In the genomic region with DNA sequence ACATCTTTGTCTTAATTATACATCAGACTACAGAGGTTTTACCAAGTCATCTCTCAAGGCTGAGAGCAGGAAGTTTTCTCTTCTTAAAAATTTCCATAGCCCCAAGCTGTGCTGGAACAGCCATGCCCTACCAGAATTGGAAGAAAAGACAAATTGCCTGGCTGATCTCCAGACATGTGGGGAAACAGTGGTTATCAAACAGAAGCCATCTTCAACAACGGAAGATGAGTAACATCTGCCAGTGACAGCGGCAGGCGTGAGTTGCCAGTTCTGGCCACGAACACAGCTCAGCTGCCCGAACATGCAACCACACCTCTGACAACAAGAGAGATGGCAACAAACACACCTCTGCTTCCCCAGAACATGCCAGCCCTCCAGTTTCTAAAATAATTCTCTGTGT, we compare ENCODE assay signal across 12 mouse cellular contexts. TPM values are rescaled to one million over a fixed set of nuclear protein-coding genes. Genes with fewer than 3 reads are reported as not detected.
DNase-seq lines count a peak whose midpoint lies in the region; ATAC-seq and TF ChIP-seq lines count a peak whose summit lies in the region.
"Had no signal": no experiment of that assay in that cellular context is flagged by ENCODE, and none has a peak within 500 bp of the region (broad histone marks: within the 10 kb centered on the region; RNA-seq: fewer than 3 reads in every experiment).

No protein-coding gene starts in this region.

- intact Hi-C loops in gastrocnemius, postnatal 14 days (cut with DNase I; ENCODE audit: low total_unique reads) = no loop called here
- intact Hi-C loops in left cerebral cortex, postnatal 4 days (cut with DNase I) = no loop called here

- peak; percentile 91 for DNase-seq in NIH3T3 (ENCODE audit: low read depth)
- peak; percentile 26 for DNase-seq in gastrocnemius, postnatal 14 days
- peak; percentile 39 to 58 for DNase-seq in kidney, postnatal 36 days
- no peak for DNase-seq in thymus, postnatal 14 days
- DNase-seq in left cerebral cortex, postnatal 4 days = no peak
- no peak for DNase-seq in cerebellum, adult 2 months
- DNase-seq: right cerebral cortex, postnatal 4 days; thymus, adult 2 months had no signal

- H3K4me2 ChIP-seq in intestine, embryonic 15.5 days (replicated peaks) = no peak overlapping the region
- no peak overlapping the region for H3K4me2 ChIP-seq in intestine, postnatal 0 days (replicated peaks; ENCODE audit: low read depth)
- H3K4me2 ChIP-seq: embryonic facial prominence, embryonic 15.5 days; liver, embryonic 12.5 days had no signal

- no peak for ATAC-seq in intestine, embryonic 15.5 days
- ATAC-seq in intestine, postnatal 0 days = no peak
- ATAC-seq: liver, embryonic 12.5 days had no signal

- no peak overlapping the region for H3K9ac ChIP-seq in intestine, embryonic 15.5 days
- no peak overlapping the region for H3K9ac ChIP-seq in intestine, postnatal 0 days (ENCODE audit: low read depth, low read length)
- H3K9ac ChIP-seq: embryonic facial prominence, embryonic 15.5 days; liver, embryonic 12.5 days had no signal

- no peaks in the 10 kb centered on the region for H3K36me3 ChIP-seq in intestine, embryonic 15.5 days
- H3K36me3 ChIP-seq in intestine, postnatal 0 days (ENCODE audit: control insufficient read depth, insufficient read depth) = no peaks in the 10 kb centered on the region
- H3K36me3 ChIP-seq: embryonic facial prominence, embryonic 15.5 days; liver, embryonic 12.5 days had no signal

- no peak for TF ChIP-seq CTCF in intestine, postnatal 0 days (IDR thresholded peaks at IDR 0.05; ENCODE audit: low read depth)
- no peak for TF ChIP-seq CTCF in cerebellum, adult 2 months (IDR thresholded peaks at IDR 0.05; ENCODE audit: borderline replicate concordance, insufficient read depth, low read depth, low read length)

- peaks cover 4% of the 10 kb centered on the region; the same call in 1 of the 2 replicates for H3K4me1 ChIP-seq in intestine, embryonic 15.5 days (replicated peaks)
- no peaks in the 10 kb centered on the region for H3K4me1 ChIP-seq in intestine, postnatal 0 days (replicated peaks; ENCODE audit: control insufficient read depth, insufficient read depth, low read length)
- no peaks in the 10 kb centered on the region for H3K4me1 ChIP-seq in cerebellum, adult 2 months (ENCODE audit: control insufficient read depth, insufficient read depth, low read length)
- H3K4me1 ChIP-seq: liver, embryonic 12.5 days had no signal

- TF ChIP-seq POLR2A in cerebellum, adult 2 months (IDR thresholded peaks at IDR 0.05; ENCODE audit: borderline replicate concordance, insufficient read depth, low read length) = no peak

- WGBS in intestine, embryonic 15.5 days = 52% methylated on average over 5 of the region's 5 CpGs
- 64% methylated on average over 5 of the region's 5 CpGs for WGBS in intestine, postnatal 0 days
- 17% methylated on average over 5 of the region's 5 CpGs for WGBS in cerebellum, adult 2 months

- H3K9me3 ChIP-seq in intestine, embryonic 15.5 days = no peaks in the 10 kb centered on the region
- H3K9me3 ChIP-seq in intestine, postnatal 0 days (ENCODE audit: control insufficient read depth) = no peaks in the 10 kb centered on the region
- H3K9me3 ChIP-seq: embryonic facial prominence, embryonic 15.5 days; liver, embryonic 12.5 days had no signal

- H3K27ac ChIP-seq in intestine, embryonic 15.5 days = 0 out of 2 replicates have a peak overlapping the region, but pooled peaks have one; percentile 5
- no peak overlapping the region for H3K27ac ChIP-seq in intestine, postnatal 0 days (ENCODE audit: low read depth, low read length)
- H3K27ac ChIP-seq in cerebellum, adult 2 months (ENCODE audit: insufficient read depth, low read length) = no peak overlapping the region
- H3K27ac ChIP-seq: embryonic facial prominence, embryonic 15.5 days; liver, embryonic 12.5 days had no signal

- H3K4me3 ChIP-seq in intestine, embryonic 15.5 days (replicated peaks) = no peak overlapping the region
- H3K4me3 ChIP-seq in intestine, postnatal 0 days (ENCODE audit: low read depth, low read length) = no peak overlapping the region
- H3K4me3 ChIP-seq in cerebellum, adult 2 months (replicated peaks; ENCODE audit: insufficient read depth, low read depth, low read length) = no peak overlapping the region
- H3K4me3 ChIP-seq: embryonic facial prominence, embryonic 15.5 days; liver, embryonic 12.5 days had no signal

- H3K27me3 ChIP-seq in intestine, embryonic 15.5 days (replicated peaks) = no peaks in the 10 kb centered on the region
- H3K27me3 ChIP-seq in intestine, postnatal 0 days (replicated peaks; ENCODE audit: control insufficient read depth, insufficient read depth, low read length) = no peaks in the 10 kb centered on the region
- H3K27me3 ChIP-seq in cerebellum, adult 2 months (ENCODE audit: control insufficient read depth, insufficient read depth, low read length) = no peaks in the 10 kb centered on the region
- H3K27me3 ChIP-seq: embryonic facial prominence, embryonic 15.5 days; liver, embryonic 12.5 days had no signal

RNA-seq across cellular contexts. Expression of a gene that starts 59.1 kb away (rescaled TPM):
- polyA plus RNA-seq in intestine, embryonic 15.5 days (2015; fragmentation: Nextera tagmentation; extraction: Ambion mirVana) = 49.5 and 54.1 TPM in 2 replicates
- polyA plus RNA-seq in intestine, postnatal 0 days (2015; fragmentation: Nextera tagmentation; extraction: Ambion mirVana) = 20.5 and 20.9 TPM in 2 replicates
- total RNA-seq in gastrocnemius, postnatal 14 days (2021) = 10 to 100 TPM; 33.7 to 41.8 TPM
- total RNA-seq in left cerebral cortex, postnatal 4 days (2021) = 1 to 10 TPM; 5.5 to 5.6 TPM
- 4.4 and 4.6 TPM in 2 replicates for polyA plus RNA-seq in cerebellum, adult 2 months (2012; rRNA removed)

Comparison
In these comparisons a context has a peak if more than half of its experiments do, and no peak if none do; other contexts are left out.
1. DNase-seq: peak in NIH3T3 (single experiment), gastrocnemius, postnatal 14 days (single experiment) and kidney, postnatal 36 days (2 of 2); none in thymus, postnatal 14 days (single experiment), left cerebral cortex, postnatal 4 days (single experiment) and cerebellum, adult 2 months (0 of 2).